Mouse (Mus musculus) erythroblast, adult 5-6 weeks (primary cell): ENCODE results near the gene Olfr716. TPM values are rescaled to one million over a fixed set of nuclear protein-coding genes. Genes with fewer than 3 reads are reported as not detected.
"Not testable (repeated sequence)": the region's sequence is repeated elsewhere in the genome, so short reads cannot be mapped to it uniquely, and the experiment has no call there.

Experiments used
- ATAC-seq: replicated peaks from 2 replicates; pipeline ENCODE4 v1.8.0; 2016; ENCODE audit warnings: moderate number of reproducible peaks, mild to moderate bottlenecking, moderate TSS enrichment, inconsistent platforms; ENCODE audit not compliant: poor library complexity, low FRiP score, severe bottlenecking
- total RNA-seq, 2 experiments: library from RNA; stranded (forward) in 1 of 2; stranded (reverse) in 1 of 2; fragments of 150-400 nt in 1 of 2; fragments of 200-764, 138-1000 nt in 1 of 2; gene quantifications; 2 replicates each; pipeline versions ENCODE4 v1.2.3 to v1.2.4; 2015 to 2017; ENCODE audit warnings: low replicate concordance in 2 of 2

Gene Olfr716
- total RNA-seq (2015; ENCODE audit: low replicate concordance) (not detected in 2 replicates), total RNA-seq (2017; ENCODE audit: low replicate concordance) (not detected in 2 replicates)

DNA sequence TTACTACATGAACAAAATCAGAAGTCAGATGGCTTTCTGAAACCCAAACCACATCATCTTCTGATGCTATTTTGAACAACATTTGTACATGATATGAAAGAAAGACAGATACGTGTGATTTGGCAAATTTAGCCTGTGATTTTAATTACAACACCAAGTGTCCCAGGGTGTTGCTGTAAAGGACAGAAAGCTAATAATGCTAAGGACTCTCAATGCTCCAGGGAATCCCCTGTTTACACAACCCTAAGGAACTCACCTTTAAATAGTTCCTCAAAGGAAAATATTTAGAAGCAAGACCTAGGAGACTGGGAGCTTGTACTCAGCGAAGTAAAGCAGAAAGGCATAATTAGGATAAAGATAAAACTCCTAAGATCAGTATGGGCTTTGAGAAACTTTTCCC is at the start of gene Olfr716:
Gene Olfr716 (plus strand): TSS at position 301 of the 400 bp plus-strand sequence.
- not testable (repeated sequence) for ATAC-seq

- ATAC-seq, result no peak
Observed at GRCm38 (mm10) chr7:107092920-107093319, 45.2 kb upstream of the Olfr716 start, which contains the start of gene Olfr17. Olfr17 (plus strand) TSS chr7:107093220.

GRCm38 (mm10) chr7:107110269-107110668 is 27.9 kb upstream of the Olfr716 start, which contains the start of gene Olfr715b:
Olfr715b (minus strand) TSS chr7:107110369.
- ATAC-seq, result not testable (repeated sequence)

DNA sequence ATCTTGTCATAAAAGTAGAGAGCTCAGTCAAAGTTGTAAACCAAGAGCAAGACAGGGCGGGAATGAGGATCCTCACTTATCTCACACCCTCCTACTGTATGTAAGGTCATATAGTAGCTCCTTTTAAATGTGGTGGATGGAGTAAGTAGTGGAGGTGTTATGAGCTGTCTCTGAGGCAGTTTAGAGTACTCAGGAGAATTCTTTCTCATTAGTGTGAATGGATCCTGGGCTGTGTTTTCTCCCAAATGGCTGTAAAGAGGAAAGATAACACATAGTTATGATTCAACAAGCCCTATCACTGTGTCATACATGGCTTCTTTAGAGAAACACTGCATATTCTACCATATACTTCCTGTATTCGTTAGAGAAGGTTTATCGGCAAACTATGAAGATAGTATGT is 7.1 kb upstream of the Olfr716 start, which contains the start of gene Olfr715:
Gene Olfr715 (minus strand): TSS at position 101 of the 400 bp plus-strand sequence.
- ATAC-seq, result not testable (repeated sequence)

- no peak for ATAC-seq
Observed at GRCm38 (mm10) chr7:107166690-107167089, 28.6 kb downstream of the Olfr716 start, which contains the start of gene Nlrp14. Nlrp14 (plus strand) TSS chr7:107166990.

GRCm38 (mm10) chr7:107180406-107180805 is 42.3 kb downstream of the Olfr716 start:
- ATAC-seq, result no peak

Other genes with a start within 250 kb of the Olfr716 start
- gene Olfr707, start 237.1 kb upstream of the Olfr716 start, total RNA-seq (2015; ENCODE audit: low replicate concordance), result not detected in 2 replicates
- gene Olfr707, start 237.1 kb upstream of the Olfr716 start, total RNA-seq (2017; ENCODE audit: low replicate concordance), result not detected in 2 replicates
- not detected in 2 replicates for gene Olfr1532-ps1, start 230.3 kb upstream of the Olfr716 start, total RNA-seq (2015; ENCODE audit: low replicate concordance)
- not detected in 2 replicates for gene Olfr1532-ps1, start 230.3 kb upstream of the Olfr716 start, total RNA-seq (2017; ENCODE audit: low replicate concordance)
- gene Olfr709-ps1, start 206.1 kb upstream of the Olfr716 start, total RNA-seq (2015; ENCODE audit: low replicate concordance), result not detected in 2 replicates
- not detected in 2 replicates for gene Olfr709-ps1, start 206.1 kb upstream of the Olfr716 start, total RNA-seq (2017; ENCODE audit: low replicate concordance)
- gene Olfr710, start 190.0 kb upstream of the Olfr716 start, total RNA-seq (2015; ENCODE audit: low replicate concordance), result not detected in 2 replicates
- gene Olfr710, start 190.0 kb upstream of the Olfr716 start, total RNA-seq (2017; ENCODE audit: low replicate concordance), result not detected in 2 replicates
- not detected in 2 replicates for gene Olfr6, start 174.4 kb upstream of the Olfr716 start, total RNA-seq (2015; ENCODE audit: low replicate concordance)
- gene Olfr6, start 174.4 kb upstream of the Olfr716 start, total RNA-seq (2017; ENCODE audit: low replicate concordance), result not detected in 2 replicates
- not detected in 2 replicates for gene Olfr711, start 162.9 kb upstream of the Olfr716 start, total RNA-seq (2015; ENCODE audit: low replicate concordance)
- gene Olfr711, start 162.9 kb upstream of the Olfr716 start, total RNA-seq (2017; ENCODE audit: low replicate concordance), result not detected in 2 replicates
- gene Olfr2, start 132.3 kb upstream of the Olfr716 start, total RNA-seq (2015; ENCODE audit: low replicate concordance), result not detected in 2 replicates
- not detected in 2 replicates for gene Olfr2, start 132.3 kb upstream of the Olfr716 start, total RNA-seq (2017; ENCODE audit: low replicate concordance)
- gene Olfr713, start 107.2 kb upstream of the Olfr716 start, total RNA-seq (2015; ENCODE audit: low replicate concordance), result not detected in 2 replicates
- not detected in 2 replicates for gene Olfr713, start 107.2 kb upstream of the Olfr716 start, total RNA-seq (2017; ENCODE audit: low replicate concordance)
- not detected in 2 replicates for gene Olfr714, start 67.3 kb upstream of the Olfr716 start, total RNA-seq (2015; ENCODE audit: low replicate concordance)
- not detected in 2 replicates for gene Olfr714, start 67.3 kb upstream of the Olfr716 start, total RNA-seq (2017; ENCODE audit: low replicate concordance)
- gene Olfr17, start 45.1 kb upstream of the Olfr716 start, total RNA-seq (2015; ENCODE audit: low replicate concordance), result not detected in 2 replicates
- 0.56 TPM in 1 of 2 replicates, not detected in the other for gene Olfr17, start 45.1 kb upstream of the Olfr716 start, total RNA-seq (2017; ENCODE audit: low replicate concordance)
- not detected in 2 replicates for gene Olfr715b, start 28.0 kb upstream of the Olfr716 start, total RNA-seq (2015; ENCODE audit: low replicate concordance)
- not detected in 2 replicates for gene Olfr715b, start 28.0 kb upstream of the Olfr716 start, total RNA-seq (2017; ENCODE audit: low replicate concordance)
- gene Olfr715, start 7.2 kb upstream of the Olfr716 start, total RNA-seq (2015; ENCODE audit: low replicate concordance), result not detected in 2 replicates
- not detected in 2 replicates for gene Olfr715, start 7.2 kb upstream of the Olfr716 start, total RNA-seq (2017; ENCODE audit: low replicate concordance)
- not detected in 2 replicates for gene Nlrp14, start 28.7 kb downstream of the Olfr716 start, total RNA-seq (2015; ENCODE audit: low replicate concordance)
- not detected in 2 replicates for gene Nlrp14, start 28.7 kb downstream of the Olfr716 start, total RNA-seq (2017; ENCODE audit: low replicate concordance)
- gene Rbmxl2, start 71.1 kb downstream of the Olfr716 start, total RNA-seq (2015; ENCODE audit: low replicate concordance), result not detected in 2 replicates
- not detected in 2 replicates for gene Rbmxl2, start 71.1 kb downstream of the Olfr716 start, total RNA-seq (2017; ENCODE audit: low replicate concordance)
- gene Syt9, start 232.4 kb downstream of the Olfr716 start, total RNA-seq (2015; ENCODE audit: low replicate concordance), result not detected in 2 replicates
- gene Syt9, start 232.4 kb downstream of the Olfr716 start, total RNA-seq (2017; ENCODE audit: low replicate concordance), result not detected in 2 replicates